Mouse (Mus musculus): ENCODE data around the gene Matk.
"Not testable (repeated sequence)": the region's sequence is repeated elsewhere in the genome, so short reads cannot be mapped to it uniquely, and the experiment has no call there.

The Matk gene

DNA sequence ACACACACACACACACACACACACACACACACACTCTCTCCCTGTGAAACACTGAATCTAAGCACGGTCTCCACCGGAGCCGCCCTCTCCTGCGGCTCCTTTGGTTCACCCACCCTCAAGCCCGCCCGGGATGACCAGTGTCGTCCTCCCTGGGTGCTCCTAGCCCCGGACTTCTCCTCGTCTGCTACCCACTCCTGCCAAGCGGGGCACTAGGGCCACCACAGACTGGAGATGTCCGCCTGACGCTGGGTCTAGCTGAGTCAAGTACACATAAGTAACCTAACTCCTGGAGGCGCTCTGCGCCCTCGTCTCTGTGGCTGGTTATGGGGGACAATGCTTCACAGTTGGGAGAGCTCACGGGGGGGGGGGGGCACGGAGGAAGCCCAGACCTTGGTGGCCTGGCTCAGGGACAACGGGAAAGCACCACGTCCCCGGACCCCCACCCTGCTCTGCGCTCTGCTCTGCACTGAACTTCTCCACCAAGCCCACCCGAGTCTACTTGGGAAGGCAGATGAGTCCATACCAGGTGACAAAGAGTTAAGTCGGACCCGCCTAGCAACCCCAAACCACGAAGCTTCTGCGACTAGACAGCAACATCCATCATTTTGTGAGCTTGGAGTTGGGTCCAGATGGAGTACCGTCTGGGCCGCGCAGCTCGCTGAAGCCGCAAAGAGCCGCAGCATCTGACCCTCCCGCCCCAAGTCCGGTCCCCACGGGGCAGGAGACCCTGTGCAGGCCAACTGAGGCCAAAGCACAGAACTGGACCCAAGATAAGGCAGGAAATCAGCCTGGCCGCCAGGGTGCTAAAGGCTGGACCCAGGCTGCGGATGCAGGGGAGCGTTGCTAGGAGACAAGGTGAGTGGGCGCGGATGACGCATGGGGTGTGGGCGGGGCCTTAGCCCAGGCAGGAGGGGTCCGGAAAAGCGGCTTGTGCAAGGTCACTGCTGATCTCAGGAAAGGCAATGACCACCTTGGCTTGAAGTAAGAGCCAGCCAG lies at the start of gene Matk:
Gene Matk (plus strand): TSS at position 512 of the 996 bp plus-strand sequence.
- peak; percentile 70 to 84 for DNase-seq (ENCODE audit: low spot score in 2 of 2)

DNA sequence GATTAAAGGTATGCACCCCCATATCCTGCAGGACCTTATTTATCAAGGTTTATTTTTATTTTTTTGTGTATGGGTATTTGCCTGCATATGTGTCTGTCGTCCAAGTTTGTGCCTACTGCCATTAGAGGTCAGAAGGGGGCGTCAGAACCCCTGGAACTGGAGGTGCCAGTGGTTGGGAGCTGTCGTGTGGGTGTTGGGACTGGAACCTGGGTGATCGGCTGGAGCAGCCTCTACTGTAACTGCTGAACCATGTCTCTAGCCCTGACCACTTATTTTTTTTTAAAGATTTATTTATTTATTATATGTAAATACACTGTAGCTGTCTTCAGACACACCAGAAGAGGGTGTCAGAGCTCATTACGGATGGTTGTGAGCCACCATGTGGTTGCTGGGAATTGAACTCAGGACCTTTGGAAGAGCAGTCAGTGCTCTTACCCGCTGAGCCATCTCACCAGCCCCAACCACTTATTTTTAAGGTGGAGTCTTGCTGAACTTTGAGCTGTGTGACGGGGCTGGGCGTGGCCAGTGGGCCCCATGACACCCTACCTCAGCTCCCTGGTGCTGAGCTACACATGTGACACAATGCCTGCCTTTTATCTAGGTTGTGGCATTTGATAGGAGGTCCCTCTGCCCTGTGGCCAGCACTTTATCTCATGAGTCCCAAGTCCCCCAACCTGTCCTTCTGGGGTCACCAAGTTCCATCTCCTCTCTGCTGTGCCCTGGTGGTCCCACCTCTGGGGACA lies 49.6 kb upstream of the Matk start:
- no peak for DNase-seq (ENCODE audit: low spot score in 2 of 2)

DNA sequence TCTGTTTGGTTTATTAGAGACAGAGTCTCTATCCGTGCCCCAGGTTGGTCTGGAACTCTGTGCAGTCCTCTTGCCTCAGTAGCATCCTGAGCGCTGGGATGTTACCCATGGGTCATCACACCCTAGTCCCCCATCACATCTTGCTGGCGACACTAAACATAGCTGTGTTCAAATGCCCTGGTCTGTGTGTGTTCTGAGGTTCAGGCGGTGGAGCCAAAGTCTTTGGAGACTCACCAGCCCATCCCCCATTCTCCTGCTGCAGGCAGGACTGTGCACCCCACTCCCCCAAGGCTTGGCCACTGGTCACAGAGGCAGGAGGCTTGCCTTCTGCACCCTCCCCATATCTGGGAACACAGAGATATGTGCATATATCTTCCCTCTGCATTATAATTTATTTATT lies 48.6 kb upstream of the Matk start:
- no peak for DNase-seq (ENCODE audit: low spot score in 2 of 2)

GRCm38 (mm10) chr10:81210154-81210553 lies 42.6 kb upstream of the Matk start:
- DNase-seq (ENCODE audit: low spot score in 2 of 2), result no peak

GRCm38 (mm10) chr10:81216260-81216659 lies 36.5 kb upstream of the Matk start:
- DNase-seq (ENCODE audit: low spot score in 2 of 2), result no peak

GRCm38 (mm10) chr10:81216810-81217209 lies 35.9 kb upstream of the Matk start:
- DNase-seq (ENCODE audit: low spot score in 2 of 2), result no peak

- not testable (repeated sequence) for DNase-seq (ENCODE audit: low spot score in 2 of 2)
Observed at GRCm38 (mm10) chr10:81217267-81217666, 35.5 kb upstream of the Matk start.

DNA sequence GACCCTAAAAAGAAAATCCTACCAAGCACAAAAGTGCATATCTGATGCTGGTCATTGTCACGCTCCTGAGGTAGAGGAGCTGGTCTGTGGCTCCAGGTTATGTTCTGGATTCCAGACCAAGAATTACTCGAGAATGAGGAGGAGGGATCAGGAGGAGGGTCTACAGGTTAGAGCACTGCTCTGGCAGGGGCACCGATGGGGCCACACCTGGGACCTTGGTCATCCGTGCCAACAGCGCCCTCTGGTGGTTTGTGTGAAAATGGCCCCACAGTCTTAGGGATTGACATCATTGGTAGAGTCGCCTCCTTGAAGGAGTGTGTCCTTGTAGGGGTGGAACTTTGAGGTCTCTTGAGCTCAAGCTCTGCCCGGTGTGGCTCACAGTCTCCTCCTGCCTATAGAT lies 34.8 kb upstream of the Matk start:
- DNase-seq (ENCODE audit: low spot score in 2 of 2), result peak in 1 of 2 experiments; percentile 48

DNA sequence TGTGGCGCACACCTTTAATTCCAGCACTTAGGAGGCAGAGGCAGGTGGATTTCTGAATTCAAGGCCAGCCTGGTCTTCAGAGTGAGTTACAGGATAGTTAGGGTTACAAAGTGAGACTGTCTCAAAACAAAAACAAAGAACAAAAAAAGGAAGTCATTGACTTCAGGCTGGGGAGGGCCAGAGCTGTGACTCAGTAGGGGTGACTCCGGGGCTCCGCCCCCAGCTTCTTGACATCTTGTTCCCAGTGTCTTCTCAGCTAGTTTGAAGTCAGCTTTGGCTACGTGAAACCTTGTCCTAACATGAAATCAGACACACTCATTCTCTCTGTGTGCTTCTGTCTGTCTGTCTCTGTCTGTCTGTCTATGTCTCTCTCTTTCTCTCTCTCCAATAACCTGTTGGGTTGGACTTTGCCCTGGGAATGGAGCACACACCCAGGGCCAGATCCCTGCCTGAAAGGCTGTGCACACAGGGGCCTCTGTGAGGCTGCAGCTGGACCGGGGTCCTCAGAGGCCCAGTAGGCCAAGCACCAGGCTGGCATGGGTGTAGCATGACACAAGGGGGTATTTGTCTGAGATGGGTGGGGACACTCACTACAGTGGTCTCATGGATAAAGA lies 31.2 kb upstream of the Matk start:
- DNase-seq (ENCODE audit: low spot score in 2 of 2), result no peak

GRCm38 (mm10) chr10:81223731-81224130 lies 29.0 kb upstream of the Matk start:
- not testable (repeated sequence) for DNase-seq (ENCODE audit: low spot score in 2 of 2)

DNA sequence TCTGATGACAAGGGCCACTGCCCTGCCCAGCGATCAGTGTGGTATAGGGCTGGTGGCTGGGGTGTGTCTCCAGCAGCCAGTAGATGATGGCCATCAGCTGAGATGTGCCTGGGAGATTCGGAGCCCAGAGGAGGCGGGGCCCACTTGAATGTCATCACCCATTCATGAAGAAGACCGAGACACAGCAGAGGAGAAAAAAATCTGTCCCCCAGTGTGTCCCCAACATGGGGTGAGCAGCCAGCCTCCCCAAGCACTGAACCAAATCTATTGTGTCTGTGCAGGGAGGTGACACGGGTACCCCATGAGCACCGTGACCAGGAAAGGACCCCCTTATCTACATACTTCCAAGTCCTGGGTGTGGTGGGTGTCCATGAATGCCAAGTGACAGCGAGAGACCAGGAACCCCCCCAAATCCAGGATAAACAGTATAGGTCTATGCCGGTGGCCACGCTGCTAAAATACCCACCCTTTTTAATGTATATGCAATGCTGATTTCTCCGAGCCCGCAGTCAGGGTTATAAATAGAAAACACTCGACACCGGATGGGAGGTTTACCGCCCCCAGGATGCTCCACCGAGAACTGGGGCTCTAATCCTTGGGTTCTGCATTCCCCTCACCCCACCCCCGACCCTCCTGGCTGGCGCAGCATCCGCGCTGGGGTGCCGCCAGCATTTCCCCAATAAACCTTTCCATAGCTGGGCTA lies 22.8 kb upstream of the Matk start:
- DNase-seq (ENCODE audit: low spot score in 2 of 2), result no peak

- DNase-seq (ENCODE audit: low spot score in 2 of 2), result peak; percentile 65 to 78
Observed at GRCm38 (mm10) chr10:81230438-81231332, 22.1 kb upstream of the Matk start, which contains the start of gene Atcay. Gene Atcay, minus strand, starts transcription at chr10:81230833.

DNA sequence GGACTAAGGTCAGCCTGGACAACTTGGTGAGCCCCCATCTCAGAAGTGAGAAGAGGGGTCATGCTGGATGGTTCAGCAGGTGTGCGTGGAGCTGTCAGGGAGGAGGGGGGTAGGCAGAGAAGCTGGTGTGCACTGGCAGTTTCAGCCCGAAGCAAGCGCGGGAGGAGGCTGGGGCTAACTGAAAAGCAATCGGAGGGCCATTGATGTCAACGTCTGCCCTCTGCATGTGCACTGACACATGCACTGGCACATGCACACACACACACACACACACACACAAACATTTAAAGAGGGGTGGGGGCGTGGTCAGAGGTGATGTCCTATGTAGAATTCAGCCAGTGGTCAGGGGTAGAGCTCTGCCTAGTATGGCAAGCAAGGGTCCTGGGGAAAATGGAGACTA lies 21.3 kb upstream of the Matk start:
- DNase-seq (ENCODE audit: low spot score in 2 of 2), result no peak

DNA sequence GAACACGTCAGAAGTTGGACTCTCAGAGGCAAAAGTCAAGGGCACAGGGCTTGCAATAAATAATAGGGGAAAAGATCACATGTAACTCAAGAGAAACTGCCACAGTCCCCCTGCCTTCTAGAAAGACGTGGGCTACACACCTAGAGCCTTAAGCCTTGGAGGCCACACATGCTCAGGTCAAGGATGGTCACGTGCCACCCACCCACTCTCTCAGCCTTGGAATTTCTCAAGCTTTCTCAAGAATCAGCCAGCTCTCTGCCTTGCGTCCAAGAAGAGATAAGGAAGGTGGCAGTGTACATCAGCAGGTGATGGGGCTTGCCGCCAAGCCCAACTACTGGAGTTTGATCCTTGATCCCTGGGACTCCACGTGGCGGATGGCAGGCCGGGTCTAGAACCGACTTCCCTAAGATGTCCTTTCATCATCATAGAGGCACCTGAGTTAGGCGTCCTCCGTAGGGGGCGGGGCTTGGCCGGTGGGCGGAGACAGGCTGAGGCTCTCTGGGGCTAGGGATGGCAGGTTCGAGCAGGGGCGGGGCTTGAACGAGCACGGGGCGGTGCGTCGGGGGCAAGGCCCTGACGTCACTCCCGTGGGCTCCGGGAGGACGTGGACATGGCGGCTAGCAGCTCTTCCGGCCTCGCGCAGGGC lies 20.0 kb upstream of the Matk start, which contains the start of gene Zfr2:
Gene Zfr2 (plus strand): TSS at position 576 of the 646 bp plus-strand sequence.
- peak; percentile 86 to 93 for DNase-seq (ENCODE audit: low spot score in 2 of 2)

- no peak for DNase-seq (ENCODE audit: low spot score in 2 of 2)
Observed at GRCm38 (mm10) chr10:81233226-81233585, 19.5 kb upstream of the Matk start.

GRCm38 (mm10) chr10:81234206-81234605 lies 18.5 kb upstream of the Matk start:
- no peak for DNase-seq (ENCODE audit: low spot score in 2 of 2)

DNA sequence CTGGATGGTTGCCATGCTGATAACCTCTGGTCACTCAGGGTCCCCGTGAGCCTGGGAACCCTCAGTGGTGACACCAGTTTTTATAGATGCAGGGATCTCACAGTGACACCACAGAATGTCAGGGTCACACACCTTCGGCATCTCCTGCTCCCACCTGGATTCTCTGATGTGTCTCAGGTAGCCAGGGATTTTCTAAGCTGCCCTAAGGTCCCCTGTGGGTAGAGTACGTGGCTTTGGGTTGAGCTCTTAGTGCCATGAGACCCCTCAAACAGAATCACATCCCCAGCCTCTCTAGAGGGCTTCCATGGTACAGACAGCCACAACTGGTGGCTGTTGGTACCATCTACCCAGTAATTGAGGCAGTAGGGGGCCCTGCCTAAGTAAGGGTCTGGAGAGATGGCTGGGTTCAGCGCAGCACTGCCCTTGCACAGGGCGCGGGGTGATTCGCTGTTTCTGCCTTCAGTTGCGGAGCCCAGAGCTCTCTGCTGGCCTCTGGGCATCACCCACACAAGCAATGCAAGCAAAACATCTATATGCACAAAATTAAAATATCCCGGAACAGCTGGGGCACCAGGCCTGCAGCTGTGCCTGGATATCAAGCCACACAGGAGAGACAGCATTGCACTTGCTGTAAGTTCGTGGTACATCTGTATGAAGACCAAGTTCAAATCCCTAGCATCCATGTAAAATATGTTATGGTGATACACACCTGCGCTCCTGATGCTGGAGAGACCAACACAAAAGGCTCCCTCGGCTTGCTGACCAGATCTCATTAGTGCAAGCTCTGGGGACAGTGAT lies 16.1 kb upstream of the Matk start:
- DNase-seq (ENCODE audit: low spot score in 2 of 2), result no peak

GRCm38 (mm10) chr10:81238618-81239017 lies 14.1 kb upstream of the Matk start:
- no peak for DNase-seq (ENCODE audit: low spot score in 2 of 2)

DNA sequence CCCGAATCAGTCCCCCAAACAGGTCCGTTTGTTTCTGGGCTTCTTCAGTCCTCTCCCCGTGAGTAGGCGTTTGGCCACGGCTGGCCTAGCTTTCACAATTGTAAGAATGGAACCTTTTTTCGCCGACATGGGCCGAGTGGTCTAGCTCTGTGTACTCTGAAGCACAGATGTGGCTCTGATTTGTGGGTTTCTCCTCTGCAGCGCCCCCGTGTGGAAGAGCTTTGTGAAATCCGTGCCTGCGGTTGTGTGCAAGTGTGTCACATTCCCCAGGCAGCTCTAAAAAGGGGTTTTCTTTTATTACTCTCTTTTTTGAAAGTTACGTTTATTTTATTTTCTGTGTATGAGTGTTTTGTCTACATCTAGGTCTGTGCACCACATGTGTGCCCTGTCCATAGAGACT lies 11.9 kb upstream of the Matk start:
- no peak for DNase-seq (ENCODE audit: low spot score in 2 of 2)

Data from frontal cortex, postnatal 25 days (tissue).